In the genomic region with DNA sequence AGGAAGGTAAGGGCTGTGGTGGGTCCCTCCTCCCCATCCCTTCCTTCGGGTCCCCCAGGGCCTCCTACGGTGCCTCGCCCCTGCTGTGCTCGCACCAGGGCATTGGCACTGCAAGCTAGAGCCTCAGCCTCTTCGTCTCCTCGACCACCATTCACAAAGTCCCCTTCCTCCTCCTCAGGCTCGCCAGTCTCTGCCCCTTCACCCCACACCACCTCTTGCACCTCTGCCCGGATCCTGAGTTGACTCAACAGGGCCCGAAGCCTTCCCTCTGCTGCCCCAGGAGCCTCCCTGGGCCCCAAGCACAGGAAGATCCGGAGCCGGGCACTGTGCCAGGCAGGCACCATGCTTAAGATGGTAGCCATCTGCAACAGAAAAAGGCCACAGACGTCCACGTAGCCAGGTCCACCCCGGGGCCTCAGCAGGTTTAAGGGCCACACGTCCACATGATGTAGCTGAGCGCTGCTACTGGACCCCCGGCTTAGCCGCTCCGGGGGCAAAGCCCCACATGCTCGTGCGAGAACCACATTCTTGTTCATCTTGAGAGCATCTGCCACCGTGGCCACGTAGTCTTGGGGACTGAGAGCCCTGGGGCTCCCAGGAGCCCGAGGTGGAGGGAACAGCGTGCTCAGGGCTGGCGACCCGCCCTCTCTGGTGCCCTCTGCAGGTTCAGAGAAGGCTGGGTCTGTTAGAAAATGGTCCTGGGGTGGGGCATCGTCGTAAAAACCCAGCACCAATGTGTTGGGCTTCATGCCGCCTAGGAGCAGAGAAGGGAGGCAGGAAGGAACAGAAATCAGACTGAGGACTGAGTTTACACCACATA, we compare ENCODE assay signal across 8 mouse cellular contexts. TPM values are rescaled to one million over a fixed set of nuclear protein-coding genes. Genes with fewer than 3 reads are reported as not detected.
A peak's percentile ranks its signal among the peaks of the same experiment; 100 is the strongest.
DNase-seq lines count a peak whose midpoint lies in the region; ATAC-seq and TF ChIP-seq lines count a peak whose summit lies in the region.

No protein-coding gene starts in this region.

- intact Hi-C loops in gastrocnemius, postnatal 14 days (cut with DNase I; ENCODE audit: low total_unique reads) = no loop called here
- intact Hi-C loops in left cerebral cortex, postnatal 10 days (cut with DNase I) = no loop called here

- DNase-seq in gastrocnemius, postnatal 14 days = peak; percentile 55
- no peak for DNase-seq in gastrocnemius, adult 18-20 months (ENCODE audit: low spot score)
- no peak for DNase-seq in intestine, embryonic 14.5 days (ENCODE audit: low spot score)
- no peak for DNase-seq in left cerebral cortex, postnatal 10 days (ENCODE audit: extremely low spot score in 1 of 2, low spot score in 2 of 2)

- H3K36me3 ChIP-seq in E14TG2a.4 (ENCODE audit: insufficient read depth, low read length) = peaks cover 56% of the 10 kb centered on the region
- peaks cover 41% of the 10 kb centered on the region for H3K36me3 ChIP-seq in embryonic facial prominence, embryonic 15.5 days
- H3K36me3 ChIP-seq in intestine, embryonic 14.5 days (ENCODE audit: control insufficient read depth, insufficient read depth, low read length) = peaks cover 22% of the 10 kb centered on the region
- H3K36me3 ChIP-seq in lung, embryonic 15.5 days = peaks cover 22% of the 10 kb centered on the region
- H3K36me3 ChIP-seq in stomach, embryonic 15.5 days = peaks cover 21% of the 10 kb centered on the region

- WGBS in embryonic facial prominence, embryonic 15.5 days = 37% methylated on average over 30 of the region's 30 CpGs
- WGBS in intestine, embryonic 14.5 days = 38% methylated on average over 29 of the region's 30 CpGs
- 31% methylated on average over 30 of the region's 30 CpGs for WGBS in lung, embryonic 15.5 days
- 40% methylated on average over 30 of the region's 30 CpGs for WGBS in stomach, embryonic 15.5 days

- H3K4me2 ChIP-seq in embryonic facial prominence, embryonic 15.5 days (replicated peaks) = peak overlapping the region; percentile 88
- H3K4me2 ChIP-seq in intestine, embryonic 14.5 days (ENCODE audit: low read length) = peak overlapping the region; percentile 97
- H3K4me2 ChIP-seq in lung, embryonic 15.5 days = peak overlapping the region; percentile 82
- H3K4me2 ChIP-seq in stomach, embryonic 15.5 days = peak overlapping the region; percentile 67

- ATAC-seq in embryonic facial prominence, embryonic 15.5 days (ENCODE audit: insufficient number of reproducible peaks, low FRiP score, low TSS enrichment, low read depth) = no peak
- ATAC-seq in intestine, embryonic 14.5 days (replicated peaks; ENCODE audit: low FRiP score, low TSS enrichment, low read depth) = no peak
- no peak; the same call in 1 of the 2 replicates for ATAC-seq in lung, embryonic 15.5 days (ENCODE audit: borderline replicate concordance, extremely low read depth, low FRiP score, low TSS enrichment)
- ATAC-seq in stomach, embryonic 15.5 days (ENCODE audit: insufficient read depth, low FRiP score, low read depth) = no peak

- H3K4me1 ChIP-seq in E14TG2a.4 (replicated peaks; ENCODE audit: low read depth, low read length) = peaks cover 46% of the 10 kb centered on the region
- H3K4me1 ChIP-seq in embryonic facial prominence, embryonic 15.5 days = peaks cover 37% of the 10 kb centered on the region
- H3K4me1 ChIP-seq in intestine, embryonic 14.5 days (replicated peaks; ENCODE audit: control insufficient read depth, insufficient read depth, low read length) = peaks cover 34% of the 10 kb centered on the region
- H3K4me1 ChIP-seq in lung, embryonic 15.5 days = peaks cover 36% of the 10 kb centered on the region
- H3K4me1 ChIP-seq in stomach, embryonic 15.5 days = peaks cover 31% of the 10 kb centered on the region

- peaks cover 5% of the 10 kb centered on the region; the same call in 1 of the 2 replicates for H3K9me3 ChIP-seq in E14TG2a.4 (ENCODE audit: low read length)
- no peaks in the 10 kb centered on the region for H3K9me3 ChIP-seq in embryonic facial prominence, embryonic 15.5 days (replicated peaks)
- no peaks in the 10 kb centered on the region for H3K9me3 ChIP-seq in intestine, embryonic 14.5 days (ENCODE audit: control insufficient read depth, low read length)
- no peaks in the 10 kb centered on the region for H3K9me3 ChIP-seq in lung, embryonic 15.5 days
- no peaks in the 10 kb centered on the region for H3K9me3 ChIP-seq in stomach, embryonic 15.5 days

- H3K27me3 ChIP-seq in E14TG2a.4 (ENCODE audit: insufficient read depth, low read length) = peaks cover 23% of the 10 kb centered on the region
- H3K27me3 ChIP-seq in embryonic facial prominence, embryonic 15.5 days = no peaks in the 10 kb centered on the region
- no peaks in the 10 kb centered on the region for H3K27me3 ChIP-seq in intestine, embryonic 14.5 days (replicated peaks; ENCODE audit: control insufficient read depth, insufficient read depth, low read length)
- no peaks in the 10 kb centered on the region for H3K27me3 ChIP-seq in lung, embryonic 15.5 days
- H3K27me3 ChIP-seq in stomach, embryonic 15.5 days (replicated peaks) = no peaks in the 10 kb centered on the region

- H3K9ac ChIP-seq in embryonic facial prominence, embryonic 15.5 days = 0 out of 2 replicates have a peak overlapping the region, but pooled peaks have one; percentile 15
- peak overlapping the region; percentile 70; the same call in 1 of the 2 replicates for H3K9ac ChIP-seq in intestine, embryonic 14.5 days (ENCODE audit: low read length)
- peak overlapping the region; percentile 93; the same call in 1 of the 2 replicates for H3K9ac ChIP-seq in lung, embryonic 15.5 days
- 0 out of 2 replicates have a peak overlapping the region, but pooled peaks have one; percentile 5 for H3K9ac ChIP-seq in stomach, embryonic 15.5 days

- peak overlapping the region; percentile 82 for H3K4me3 ChIP-seq in E14TG2a.4 (replicated peaks; ENCODE audit: low read length)
- H3K4me3 ChIP-seq in embryonic facial prominence, embryonic 15.5 days (replicated peaks) = no peak overlapping the region
- no peak overlapping the region for H3K4me3 ChIP-seq in intestine, embryonic 14.5 days (ENCODE audit: low read depth, low read length)
- peak overlapping the region; percentile 81; the same call in 1 of the 2 replicates for H3K4me3 ChIP-seq in lung, embryonic 15.5 days
- H3K4me3 ChIP-seq in stomach, embryonic 15.5 days (replicated peaks) = no peak overlapping the region

- peak overlapping the region; percentile 97 for H3K27ac ChIP-seq in embryonic facial prominence, embryonic 15.5 days (replicated peaks)
- H3K27ac ChIP-seq in intestine, embryonic 14.5 days (ENCODE audit: low read depth) = peak overlapping the region; percentile 85
- H3K27ac ChIP-seq in lung, embryonic 15.5 days = peak overlapping the region; percentile 95
- H3K27ac ChIP-seq in stomach, embryonic 15.5 days = peak overlapping the region; percentile 93

- peak; percentile 46 for TF ChIP-seq CTCF in E14TG2a.4 (conservative IDR thresholded peaks at IDR 0.05; ENCODE audit: low read length)

RNA-seq across cellular contexts. Expression of a gene that starts 1.1 kb away (rescaled TPM):
- total RNA-seq in gastrocnemius, postnatal 14 days (2021) = 1 to 10 TPM; 7.9 to 9.6 TPM
- 1 to 10 TPM; 2.2 to 4.4 TPM for total RNA-seq in gastrocnemius, adult 18-20 months (2021)
- polyA plus RNA-seq in embryonic facial prominence, embryonic 15.5 days (2015; fragmentation: Nextera tagmentation; extraction: Ambion mirVana) = 112 and 117 TPM in 2 replicates
- 73.3 and 77.7 TPM in 2 replicates for polyA plus RNA-seq in intestine, embryonic 14.5 days (2014; fragmentation: Nextera tagmentation; extraction: Ambion mirVana)
- polyA plus RNA-seq in lung, embryonic 15.5 days (2015; fragmentation: Nextera tagmentation; extraction: Ambion mirVana) = 95.9 and 96.3 TPM in 2 replicates
- 73.2 and 73.4 TPM in 2 replicates for polyA plus RNA-seq in stomach, embryonic 15.5 days (2015; fragmentation: Nextera tagmentation; extraction: Ambion mirVana)
- total RNA-seq in left cerebral cortex, postnatal 10 days (2021) = 1 to 10 TPM; 4.1 to 4.9 TPM

RNA-seq across cellular contexts. Expression of a gene that starts 7.8 kb away (rescaled TPM):
- 10 to 100 TPM; 39.0 to 40.6 TPM for total RNA-seq in gastrocnemius, postnatal 14 days (2021)
- total RNA-seq in gastrocnemius, adult 18-20 months (2021) = 10 to 100 TPM; 29.6 to 40.8 TPM
- polyA plus RNA-seq in embryonic facial prominence, embryonic 15.5 days (2015; fragmentation: Nextera tagmentation; extraction: Ambion mirVana) = 124 TPM in 2 replicates
- polyA plus RNA-seq in intestine, embryonic 14.5 days (2014; fragmentation: Nextera tagmentation; extraction: Ambion mirVana) = 118 and 122 TPM in 2 replicates
- polyA plus RNA-seq in lung, embryonic 15.5 days (2015; fragmentation: Nextera tagmentation; extraction: Ambion mirVana) = 145 and 155 TPM in 2 replicates
- 113 and 122 TPM in 2 replicates for polyA plus RNA-seq in stomach, embryonic 15.5 days (2015; fragmentation: Nextera tagmentation; extraction: Ambion mirVana)
- 100 to 1,000 TPM; 164 to 170 TPM for total RNA-seq in left cerebral cortex, postnatal 10 days (2021)

RNA-seq across cellular contexts. Expression of a gene that starts 18.1 kb away (rescaled TPM):
- 1 to 10 TPM; 3.1 to 3.3 TPM for total RNA-seq in gastrocnemius, postnatal 14 days (2021)
- 1 to 10 TPM; 2.0 to 2.2 TPM for total RNA-seq in gastrocnemius, adult 18-20 months (2021)
- polyA plus RNA-seq in embryonic facial prominence, embryonic 15.5 days (2015; fragmentation: Nextera tagmentation; extraction: Ambion mirVana) = 14.8 and 16.3 TPM in 2 replicates
- 7.9 and 9.5 TPM in 2 replicates for polyA plus RNA-seq in intestine, embryonic 14.5 days (2014; fragmentation: Nextera tagmentation; extraction: Ambion mirVana)
- polyA plus RNA-seq in lung, embryonic 15.5 days (2015; fragmentation: Nextera tagmentation; extraction: Ambion mirVana) = 12.0 and 13.0 TPM in 2 replicates
- polyA plus RNA-seq in stomach, embryonic 15.5 days (2015; fragmentation: Nextera tagmentation; extraction: Ambion mirVana) = 13.0 and 14.5 TPM in 2 replicates
- total RNA-seq in left cerebral cortex, postnatal 10 days (2021) = 10 to 100 TPM; 28.6 to 28.9 TPM

RNA-seq across cellular contexts. Expression of a gene that starts 20.9 kb away (rescaled TPM):
- 10 to 100 TPM; 30.5 to 36.3 TPM for total RNA-seq in gastrocnemius, postnatal 14 days (2021)
- total RNA-seq in gastrocnemius, adult 18-20 months (2021) = 10 to 100 TPM; 19.1 to 20.8 TPM
- polyA plus RNA-seq in embryonic facial prominence, embryonic 15.5 days (2015; fragmentation: Nextera tagmentation; extraction: Ambion mirVana) = 10.9 and 11.0 TPM in 2 replicates
- 8.9 and 10.6 TPM in 2 replicates for polyA plus RNA-seq in intestine, embryonic 14.5 days (2014; fragmentation: Nextera tagmentation; extraction: Ambion mirVana)
- 5.3 and 5.8 TPM in 2 replicates for polyA plus RNA-seq in lung, embryonic 15.5 days (2015; fragmentation: Nextera tagmentation; extraction: Ambion mirVana)
- polyA plus RNA-seq in stomach, embryonic 15.5 days (2015; fragmentation: Nextera tagmentation; extraction: Ambion mirVana) = 7.8 and 8.7 TPM in 2 replicates
- 10 to 100 TPM; 20.4 to 20.8 TPM for total RNA-seq in left cerebral cortex, postnatal 10 days (2021)

RNA-seq across cellular contexts. Expression of a gene that starts 28.0 kb away (rescaled TPM):
- 10 to 100 TPM; 48.8 to 59.8 TPM for total RNA-seq in gastrocnemius, postnatal 14 days (2021)
- total RNA-seq in gastrocnemius, adult 18-20 months (2021) = 10 to 100 TPM; 25.0 to 27.7 TPM
- polyA plus RNA-seq in embryonic facial prominence, embryonic 15.5 days (2015; fragmentation: Nextera tagmentation; extraction: Ambion mirVana) = 19.0 and 24.0 TPM in 2 replicates
- 11.7 and 13.6 TPM in 2 replicates for polyA plus RNA-seq in intestine, embryonic 14.5 days (2014; fragmentation: Nextera tagmentation; extraction: Ambion mirVana)
- polyA plus RNA-seq in lung, embryonic 15.5 days (2015; fragmentation: Nextera tagmentation; extraction: Ambion mirVana) = 1.8 and 3.9 TPM in 2 replicates
- polyA plus RNA-seq in stomach, embryonic 15.5 days (2015; fragmentation: Nextera tagmentation; extraction: Ambion mirVana) = 9.8 and 12.3 TPM in 2 replicates
- 100 to 1,000 TPM in 1 of 2 experiments, 10 to 100 TPM in 1; 99.1 to 105 TPM for total RNA-seq in left cerebral cortex, postnatal 10 days (2021)

Comparison
In these comparisons a context has a peak if more than half of its experiments do, and no peak if none do; other contexts are left out.
1. H3K4me3 ChIP-seq: peak in E14TG2a.4 (single experiment) and lung, embryonic 15.5 days (single experiment); none in embryonic facial prominence, embryonic 15.5 days (single experiment), intestine, embryonic 14.5 days (single experiment) and stomach, embryonic 15.5 days (single experiment).
2. H3K9ac ChIP-seq: peak in every context shown above with its lines; median percentile 93 in lung, embryonic 15.5 days; 70 in intestine, embryonic 14.5 days; 15 in embryonic facial prominence, embryonic 15.5 days; 5 in stomach, embryonic 15.5 days.
3. Peak in every context shown above with its lines, with median percentiles within 50 percentile points of each other: H3K27ac ChIP-seq and H3K4me2 ChIP-seq.